10 mouse cellular contexts compared by ENCODE assay signal in genomic region chr11:72726023-72726422, GRCm38 (mm10). TPM values are rescaled to one million over a fixed set of nuclear protein-coding genes. Genes with fewer than 3 reads are reported as not detected.
DNase-seq lines count a peak whose midpoint lies in the region; ATAC-seq and TF ChIP-seq lines count a peak whose summit lies in the region.
"Had no signal": no experiment of that assay in that cellular context is flagged by ENCODE, and none has a peak within 500 bp of the region (broad histone marks: within the 10 kb centered on the region; RNA-seq: fewer than 3 reads in every experiment).

No protein-coding gene starts in this region.

- H3K4me1 ChIP-seq in heart, postnatal 0 days (ENCODE audit: control insufficient read depth, insufficient read depth), result no peaks in the 10 kb centered on the region
- H3K4me1 ChIP-seq in bone marrow, adult 2 months (ENCODE audit: control insufficient read depth, insufficient read depth, low read length), result no peaks in the 10 kb centered on the region
- no peaks in the 10 kb centered on the region for H3K4me1 ChIP-seq in hindbrain, embryonic 10.5 days (replicated peaks)
- H3K4me1 ChIP-seq: neural tube, embryonic 12.5 days had no signal

- no peaks in the 10 kb centered on the region for H3K9me3 ChIP-seq in heart, postnatal 0 days (replicated peaks; ENCODE audit: control insufficient read depth, low read length)
- no peaks in the 10 kb centered on the region for H3K9me3 ChIP-seq in hindbrain, embryonic 10.5 days
- H3K9me3 ChIP-seq: neural tube, embryonic 12.5 days had no signal

- H3K27me3 ChIP-seq in heart, postnatal 0 days (ENCODE audit: control insufficient read depth, insufficient read depth, low read length), result no peaks in the 10 kb centered on the region
- no peaks in the 10 kb centered on the region for H3K27me3 ChIP-seq in splenic B cell, adult 2 months (ENCODE audit: control insufficient read depth, insufficient read depth, low read length, poor library complexity, severe bottlenecking)
- no peaks in the 10 kb centered on the region for H3K27me3 ChIP-seq in hindbrain, embryonic 10.5 days (ENCODE audit: insufficient read depth, poor library complexity, severe bottlenecking)
- H3K27me3 ChIP-seq: neural tube, embryonic 12.5 days had no signal

- TF ChIP-seq EP300 in heart, postnatal 0 days (IDR thresholded peaks at IDR 0.05; ENCODE audit: low read depth), result no peak

- H3K9ac ChIP-seq in heart, postnatal 0 days (replicated peaks; ENCODE audit: low read depth, low read length), result no peak overlapping the region
- H3K9ac ChIP-seq: neural tube, embryonic 12.5 days had no signal

- intact Hi-C loops in heart, postnatal 36 days (cut with DNase I), result loop anchor here (10.0 kb wide), 1 partner anchor 281 kb away; the partner anchor contains the start of gene Mybbp1a

- H3K4me3 ChIP-seq in heart, postnatal 0 days (ENCODE audit: low read depth, low read length), result no peak overlapping the region
- no peak overlapping the region for H3K4me3 ChIP-seq in bone marrow, adult 2 months (replicated peaks; ENCODE audit: control insufficient read depth, low read depth, low read length)
- no peak overlapping the region for H3K4me3 ChIP-seq in hindbrain, embryonic 10.5 days
- H3K4me3 ChIP-seq: neural tube, embryonic 12.5 days had no signal

- no peak overlapping the region for H3K4me2 ChIP-seq in heart, postnatal 0 days (ENCODE audit: low read depth, low read length)
- H3K4me2 ChIP-seq: neural tube, embryonic 12.5 days had no signal

- no peak for TF ChIP-seq POLR2A in bone marrow, adult 2 months (IDR thresholded peaks at IDR 0.05; ENCODE audit: borderline replicate concordance, control insufficient read depth, low read depth, low read length)

- H3K36me3 ChIP-seq in heart, postnatal 0 days (replicated peaks; ENCODE audit: control insufficient read depth, insufficient read depth, low read length), result peaks cover 43% of the 10 kb centered on the region
- H3K36me3 ChIP-seq in splenic B cell, adult 2 months (ENCODE audit: control insufficient read depth, insufficient read depth, low read length, poor library complexity, severe bottlenecking), result peaks cover 10% of the 10 kb centered on the region
- peaks cover 62% of the 10 kb centered on the region for H3K36me3 ChIP-seq in hindbrain, embryonic 10.5 days

- no peak overlapping the region for H3K27ac ChIP-seq in heart, postnatal 0 days (ENCODE audit: low read depth)
- H3K27ac ChIP-seq in bone marrow, adult 2 months (ENCODE audit: control insufficient read depth, insufficient read depth, low read depth, low read length, poor library complexity), result no peak overlapping the region
- no peak overlapping the region for H3K27ac ChIP-seq in hindbrain, embryonic 10.5 days
- H3K27ac ChIP-seq: neural tube, embryonic 12.5 days had no signal

- no peak for DNase-seq in heart, postnatal 0 days (ENCODE audit: low spot score)
- DNase-seq in heart, postnatal 36 days, result no peak
- DNase-seq in lung, postnatal 36 days, result peak; percentile 23
- no peak for DNase-seq in lung, postnatal 14 days
- peak; percentile 38 for DNase-seq in splenic B cell, adult 2 months (ENCODE audit: low read depth, low spot score)
- DNase-seq in ovary, postnatal 14 days (ENCODE audit: low spot score), result no peak
- DNase-seq in hindbrain, embryonic 10.5 days (ENCODE audit: low spot score), result no peak
- DNase-seq: lung, postnatal 4 days had no signal

- no peak for ATAC-seq in heart, postnatal 0 days (ENCODE audit: insufficient read depth, low read depth)

- TF ChIP-seq CTCF in heart, postnatal 0 days (IDR thresholded peaks at IDR 0.05; ENCODE audit: low read depth), result peak; percentile 41
- TF ChIP-seq CTCF in bone marrow, adult 2 months (IDR thresholded peaks at IDR 0.05; ENCODE audit: control insufficient read depth, insufficient read depth, low read length), result peak; percentile 14; the same call in 1 of the 2 replicates

RNA-seq across cellular contexts. Expression of gene Ankfy1, which starts 36.2 kb away (rescaled TPM):
- total RNA-seq in heart, postnatal 0 days (2014; rRNA removed; ENCODE audit: low replicate concordance), result 27.4 and 31.0 TPM in 2 replicates
- polyA plus RNA-seq in heart, postnatal 0 days (2015; fragmentation: Nextera tagmentation; extraction: Ambion mirVana), result 6.3 and 7.6 TPM in 2 replicates
- 10 to 100 TPM; 16.8 to 19.1 TPM for total RNA-seq in heart, postnatal 36 days (2021)
- polyA plus RNA-seq in bone marrow, adult 2 months (2011; ENCODE audit: insufficient read depth, insufficient read length, low replicate concordance, missing spikeins), result 17.7 and 30.3 TPM in 2 replicates
- polyA plus RNA-seq in hindbrain, embryonic 10.5 days (2016; fragmentation: Nextera tagmentation; extraction: Ambion mirVana), result 26.8 and 26.9 TPM in 2 replicates

Comparison
In these comparisons a context has a peak if more than half of its experiments do, and no peak if none do; other contexts are left out.
1. DNase-seq: peak in lung, postnatal 36 days (single experiment) and splenic B cell, adult 2 months (single experiment); none in heart, postnatal 0 days (single experiment), heart, postnatal 36 days (0 of 2), lung, postnatal 14 days (single experiment), ovary, postnatal 14 days (single experiment) and hindbrain, embryonic 10.5 days (single experiment).